Mouse (Mus musculus) midbrain, embryonic 11.5 days (tissue): ENCODE measurements around the gene Prdm16. TPM values are rescaled to one million over a fixed set of nuclear protein-coding genes. Genes with fewer than 3 reads are reported as not detected.

Source experiments
- ATAC-seq: fragments of 200-750 bp; cut with Nextera tagmentation; 2 replicates; pipeline ENCODE4 v1.8.0; 2017; ENCODE audit warnings: moderate TSS enrichment, moderate library complexity; ENCODE audit not compliant: low FRiP score
- DNase-seq: peaks from one replicate; pipeline ENCODE4 v3.0.0; 2015; ENCODE audit warnings: low spot score; ENCODE audit errors: missing footprints
- H3K27ac ChIP-seq: fragments of 300-500 bp; sonication (generic); 2 replicates; pipeline ENCODE4 v1.5.1; 2014; ENCODE audit warnings: low read depth, low read length
- H3K27me3 ChIP-seq: fragments of 300-500 bp; sonication (generic); 2 replicates; pipeline ENCODE4 v1.6.1; 2014; ENCODE audit warnings: mild to moderate bottlenecking, low read length, moderate library complexity, mixed read lengths; ENCODE audit not compliant: control insufficient read depth, insufficient read depth
- H3K36me3 ChIP-seq: fragments of 300-500 bp; sonication (generic); 2 replicates; pipeline ENCODE4 v1.6.1; 2014; ENCODE audit warnings: mild to moderate bottlenecking, low read length, moderate library complexity, mixed read lengths; ENCODE audit not compliant: control insufficient read depth, insufficient read depth
- H3K4me1 ChIP-seq: fragments of 300-500 bp; sonication (generic); 2 replicates; pipeline ENCODE4 v1.6.1; 2014; ENCODE audit warnings: low read length; ENCODE audit not compliant: control insufficient read depth, insufficient read depth
- H3K4me2 ChIP-seq: fragments of 300-500 bp; sonication (generic); 2 replicates; pipeline ENCODE4 v1.6.1; 2014; ENCODE audit warnings: mild to moderate bottlenecking, moderate library complexity
- H3K4me3 ChIP-seq: fragments of 300-500 bp; sonication (generic); 2 replicates; pipeline ENCODE4 v1.5.1; 2014; ENCODE audit warnings: low read depth, low read length
- H3K9ac ChIP-seq: fragments of 300-500 bp; sonication (generic); 2 replicates; pipeline ENCODE4 v1.6.1; 2014; ENCODE audit warnings: low read length
- H3K9me3 ChIP-seq: fragments of 300-500 bp; sonication (generic); 2 replicates; pipeline ENCODE4 v1.6.1; 2016; ENCODE audit warnings: low read length; ENCODE audit not compliant: control insufficient read depth
- WGBS: fragments of 180-500 bp; shearing (Covaris S2); extraction: QIAGEN DNeasy Blood & Tissue Kit; methylation state at CpG from one replicate; pipeline ENCODE4 v1.1.7; 2014; 5-methylcytosine and 5-hydroxymethylcytosine counted together
- polyA plus RNA-seq: library from polyadenylated mRNA; unstranded; fragments of >200 nt; fragmentation: Nextera tagmentation; extraction: Ambion mirVana; gene quantifications from 2 replicates; pipeline ENCODE4 v1.2.1, GENCODE M21; 2014

Gene Prdm16
- polyA plus RNA-seq, 1 experiment from 2014 or later: 8.0 TPM

- Histone ChIP-seq H3K4me3 (no peak overlapping the region), H3K4me2 (no peak overlapping the region), H3K27me3 (peaks cover 11% of the 10 kb centered on the region), H3K36me3 (no peaks in the 10 kb centered on the region), H3K27ac (no peak overlapping the region), H3K4me1 (peaks cover 67% of the 10 kb centered on the region), H3K9ac (no peak overlapping the region), H3K9me3 (no peaks in the 10 kb centered on the region)
- DNase-seq: no peak
- no peak for ATAC-seq
- WGBS: 36% methylated on average over 7 of the region's 7 CpGs
Observed at GRCm38 (mm10) chr4:154598357-154598756, 38.3 kb downstream of the Prdm16 start.

DNA sequence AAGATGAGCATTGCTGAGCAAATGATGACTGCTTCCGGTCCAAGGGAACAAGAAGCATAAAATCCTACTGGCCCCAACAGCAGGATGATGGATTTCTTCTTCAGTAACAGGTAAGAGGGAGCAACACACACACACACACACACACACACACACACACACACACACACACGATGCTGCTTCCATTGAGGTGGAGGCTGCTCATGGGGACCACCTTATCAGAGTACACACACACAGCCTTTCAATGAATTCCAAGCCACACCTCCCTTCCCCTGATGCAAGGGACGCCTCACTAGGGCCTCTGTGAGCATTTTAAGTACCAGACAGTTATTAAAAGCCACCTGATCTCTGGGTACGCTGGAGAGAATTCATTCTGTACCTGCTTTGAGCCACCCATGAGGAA, 39.9 kb downstream of the Prdm16 start:
- Histone ChIP-seq H3K36me3 (no peaks in the 10 kb centered on the region), H3K4me1 (peaks cover 63% of the 10 kb centered on the region), H3K4me2 (no peak overlapping the region), H3K9ac (no peak overlapping the region), H3K9me3 (no peaks in the 10 kb centered on the region), H3K4me3 (no peak overlapping the region), H3K27me3 (peaks cover 20% of the 10 kb centered on the region), H3K27ac (no peak overlapping the region)
- DNase-seq: no peak
- WGBS: 77% methylated on average over 4 of the region's 4 CpGs
- ATAC-seq: no peak

- peaks cover 63% of the 10 kb centered on the region for H3K4me1 ChIP-seq
- no peaks in the 10 kb centered on the region for H3K9me3 ChIP-seq
- DNase-seq: peak; percentile 97
- 12% methylated on average over 21 of the region's 21 CpGs for whole genome bisulfite sequencing
- H3K36me3 ChIP-seq: no peaks in the 10 kb centered on the region
- peak; percentile 60 for ATAC-seq
- H3K27ac ChIP-seq: peak overlapping the region; percentile 60
- no peak overlapping the region for H3K4me3 ChIP-seq
- peaks cover 23% of the 10 kb centered on the region for H3K27me3 ChIP-seq
- peak overlapping the region; percentile 25 for H3K4me2 ChIP-seq
- H3K9ac ChIP-seq: peak overlapping the region; percentile 49
Observed at GRCm38 (mm10) chr4:154594761-154595556, 41.7 kb downstream of the Prdm16 start.

DNA sequence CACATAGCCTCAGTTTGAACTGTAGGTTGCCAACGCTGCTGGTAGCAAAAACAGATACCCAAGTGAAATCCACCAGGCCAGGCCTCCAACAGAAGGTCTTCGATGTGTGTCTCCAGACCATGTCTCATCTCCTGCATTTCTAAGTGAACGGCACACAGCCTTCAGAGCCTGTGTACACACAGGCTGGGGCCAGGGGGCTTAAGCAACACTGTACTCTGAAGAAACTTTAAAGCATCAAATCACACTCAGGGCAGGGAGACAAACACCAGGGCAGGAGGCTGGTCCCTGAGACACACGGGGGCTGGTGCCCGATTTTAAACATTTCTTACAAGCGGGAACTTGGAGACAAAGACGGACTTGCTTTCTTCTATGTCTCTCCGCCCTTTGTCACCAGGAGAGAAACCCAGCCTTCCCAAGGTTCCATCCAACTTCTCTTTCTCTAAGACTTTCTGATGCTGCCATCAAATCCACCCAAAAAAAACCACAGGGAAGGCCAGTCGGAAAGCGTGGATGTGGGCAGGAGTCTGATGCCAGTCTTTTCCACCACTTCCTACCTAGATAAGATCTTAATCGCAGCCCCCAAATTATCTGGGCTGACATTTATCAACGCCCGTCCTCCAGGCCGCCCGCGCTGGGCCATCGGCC, 42.4 kb downstream of the Prdm16 start:
- Histone ChIP-seq H3K36me3 (no peaks in the 10 kb centered on the region), H3K4me2 (peak overlapping the region; percentile 25), H3K4me3 (no peak overlapping the region), H3K4me1 (peaks cover 55% of the 10 kb centered on the region), H3K9me3 (no peaks in the 10 kb centered on the region), H3K27ac (peak overlapping the region; percentile 60; the same call in 1 of the 2 replicates), H3K27me3 (peaks cover 28% of the 10 kb centered on the region), H3K9ac (peak overlapping the region; percentile 49)
- DNase-seq (peak; percentile 96), ATAC-seq (no peak)
- WGBS: 28% methylated on average over 17 of the region's 17 CpGs

DNA sequence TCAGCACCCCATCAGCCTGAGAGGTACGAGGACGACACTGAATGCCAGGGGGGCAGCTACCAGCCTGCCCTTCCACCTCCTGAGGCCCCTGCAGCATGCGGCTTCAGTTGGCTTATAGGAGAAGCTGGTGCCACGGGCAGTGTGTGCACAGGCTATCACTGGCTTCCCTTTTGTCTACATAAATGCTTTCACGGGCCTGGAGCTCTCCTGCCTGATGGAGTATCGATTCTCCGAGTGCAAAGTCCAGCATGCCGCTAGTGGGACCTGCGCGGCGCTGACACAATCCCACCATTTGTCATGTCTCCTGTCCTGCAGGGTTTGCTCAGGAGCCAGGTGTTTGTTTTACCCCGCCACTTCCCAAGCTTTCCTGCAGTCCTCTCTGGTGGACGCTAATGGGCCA, 44.1 kb downstream of the Prdm16 start:
- Histone ChIP-seq H3K4me1 (peaks cover 55% of the 10 kb centered on the region), H3K27me3 (peaks cover 23% of the 10 kb centered on the region), H3K9me3 (no peaks in the 10 kb centered on the region), H3K36me3 (no peaks in the 10 kb centered on the region), H3K4me3 (no peak overlapping the region), H3K9ac (no peak overlapping the region), H3K27ac (no peak overlapping the region), H3K4me2 (no peak overlapping the region)
- 78% methylated on average over 13 of the region's 13 CpGs for WGBS
- DNase-seq (no peak), ATAC-seq (no peak)

GRCm38 (mm10) chr4:154590910-154591309, 45.8 kb downstream of the Prdm16 start:
- no peak overlapping the region for H3K9ac ChIP-seq
- DNase-seq (no peak), ATAC-seq (peak; percentile 40; the same call in 1 of the 2 replicates)
- H3K4me3 ChIP-seq: no peak overlapping the region
- H3K27me3 ChIP-seq: peaks cover 23% of the 10 kb centered on the region
- H3K4me1 ChIP-seq: peaks cover 70% of the 10 kb centered on the region
- H3K27ac ChIP-seq: no peak overlapping the region
- H3K9me3 ChIP-seq: no peaks in the 10 kb centered on the region
- no peak overlapping the region for H3K4me2 ChIP-seq
- no peaks in the 10 kb centered on the region for H3K36me3 ChIP-seq
- WGBS: 31% methylated on average over 11 of the region's 11 CpGs

GRCm38 (mm10) chr4:154586334-154586733, 50.3 kb downstream of the Prdm16 start:
- peak overlapping the region; percentile 27; the same call in 1 of the 2 replicates for H3K9ac ChIP-seq
- ATAC-seq (peak; percentile 36; the same call in 1 of the 2 replicates), DNase-seq (no peak)
- H3K9me3 ChIP-seq: no peaks in the 10 kb centered on the region
- H3K27me3 ChIP-seq: peaks cover 8% of the 10 kb centered on the region; the same call in 1 of the 2 replicates
- H3K36me3 ChIP-seq: no peaks in the 10 kb centered on the region
- no peak overlapping the region for H3K4me2 ChIP-seq
- H3K4me1 ChIP-seq: peaks cover 39% of the 10 kb centered on the region
- H3K27ac ChIP-seq: no peak overlapping the region
- 66% methylated on average over 11 of the region's 11 CpGs for WGBS
- no peak overlapping the region for H3K4me3 ChIP-seq

DNA sequence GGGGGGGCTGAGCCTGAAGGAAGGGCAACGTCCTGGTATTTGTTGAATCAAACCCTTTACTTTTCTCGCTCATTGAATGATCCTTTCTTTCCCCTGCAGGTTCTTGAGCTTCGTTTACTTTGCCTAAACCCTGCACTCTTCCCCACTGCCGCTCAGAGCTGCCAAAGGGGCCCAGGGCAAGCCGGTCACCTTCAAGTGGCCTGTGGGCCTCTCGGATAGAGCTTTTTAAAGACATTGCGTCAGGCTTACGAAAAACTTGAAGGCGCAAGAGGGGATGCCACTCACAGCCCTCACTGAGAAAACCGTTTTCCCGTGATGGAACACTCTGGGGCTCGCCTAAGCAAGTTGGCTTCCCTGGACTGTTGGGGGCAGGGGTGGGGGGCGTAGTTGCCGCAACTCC, 50.9 kb downstream of the Prdm16 start:
- H3K27ac ChIP-seq: no peak overlapping the region
- peaks cover 34% of the 10 kb centered on the region for H3K4me1 ChIP-seq
- no peaks in the 10 kb centered on the region for H3K9me3 ChIP-seq
- 59% methylated on average over 14 of the region's 14 CpGs for WGBS
- H3K36me3 ChIP-seq: no peaks in the 10 kb centered on the region
- no peak overlapping the region for H3K4me2 ChIP-seq
- DNase-seq (no peak), ATAC-seq (no peak)
- H3K27me3 ChIP-seq: peaks cover 8% of the 10 kb centered on the region; the same call in 1 of the 2 replicates
- H3K9ac ChIP-seq: peak overlapping the region; percentile 27; the same call in 1 of the 2 replicates
- no peak overlapping the region for H3K4me3 ChIP-seq

DNA sequence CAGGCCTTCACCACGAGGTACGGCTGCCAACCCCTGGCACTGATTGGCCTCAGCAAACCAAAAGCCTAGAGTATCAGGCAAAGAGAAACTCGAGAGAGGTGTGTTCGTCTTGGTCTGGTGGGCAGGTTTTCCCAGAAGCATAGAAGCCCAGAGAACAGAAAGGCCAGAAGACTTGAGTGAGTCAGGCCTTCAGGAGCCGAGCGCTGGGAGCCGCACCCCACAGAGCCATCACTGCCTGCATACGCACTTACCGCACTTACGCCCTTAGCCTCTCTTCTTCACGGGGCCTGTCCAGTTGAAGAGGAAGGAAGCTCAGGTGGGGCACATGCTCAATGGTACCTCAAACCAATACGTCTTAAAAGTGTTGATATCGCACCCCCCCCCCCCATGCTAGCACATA, 53.0 kb downstream of the Prdm16 start:
- H3K9me3 ChIP-seq: no peaks in the 10 kb centered on the region

More for the DNA sequence above, 53.0 kb downstream of the Prdm16 start:
- Histone ChIP-seq H3K4me1 (peaks cover 25% of the 10 kb centered on the region), H3K4me2 (no peak overlapping the region), H3K27me3 (no peaks in the 10 kb centered on the region), H3K36me3 (no peaks in the 10 kb centered on the region), H3K4me3 (no peak overlapping the region), H3K9ac (no peak overlapping the region), H3K27ac (no peak overlapping the region)
- no peak for ATAC-seq
- no peak for DNase-seq
- WGBS: 89% methylated on average over 13 of the region's 13 CpGs
